ENCODE assay signal across 34 mouse cellular contexts in genomic region chr11:77909776-77910175, GRCm38 (mm10). TPM values are rescaled to one million over a fixed set of nuclear protein-coding genes. Genes with fewer than 3 reads are reported as not detected.
DNase-seq lines count a peak whose midpoint lies in the region; ATAC-seq and TF ChIP-seq lines count a peak whose summit lies in the region.
"Had no signal": no experiment of that assay in that cellular context is flagged by ENCODE, and none has a peak within 500 bp of the region (broad histone marks: within the 10 kb centered on the region; RNA-seq: fewer than 3 reads in every experiment).

No protein-coding gene starts in this region.

- H3K9ac ChIP-seq in hindbrain, postnatal 0 days (replicated peaks; ENCODE audit: low read length): no peak overlapping the region
- no peak overlapping the region for H3K9ac ChIP-seq in forebrain, embryonic 12.5 days
- 0 out of 2 replicates have a peak overlapping the region, but pooled peaks have one; percentile 14 for H3K9ac ChIP-seq in forebrain, postnatal 0 days
- H3K9ac ChIP-seq in midbrain, embryonic 16.5 days (ENCODE audit: low read depth, low read length): no peak overlapping the region
- H3K9ac ChIP-seq: heart, embryonic 12.5 days; intestine, embryonic 15.5 days; limb, embryonic 12.5 days; liver, embryonic 15.5 days; lung, embryonic 14.5 days had no signal

- H3K27ac ChIP-seq in hindbrain, embryonic 10.5 days: 0 out of 2 replicates have a peak overlapping the region, but pooled peaks have one; percentile 31
- no peak overlapping the region for H3K27ac ChIP-seq in hindbrain, postnatal 0 days
- H3K27ac ChIP-seq in forebrain, embryonic 12.5 days: 0 out of 2 replicates have a peak overlapping the region, but pooled peaks have one; percentile 31
- peak overlapping the region; percentile 62; the same call in 1 of the 2 replicates for H3K27ac ChIP-seq in forebrain, postnatal 0 days (ENCODE audit: low read depth, low read length)
- peak overlapping the region; percentile 22; the same call in 1 of the 2 replicates for H3K27ac ChIP-seq in midbrain, embryonic 16.5 days (ENCODE audit: low read length)
- H3K27ac ChIP-seq: gastrocnemius, adult 2 months; heart, adult 2 months; intestine, embryonic 15.5 days; kidney, postnatal 0 days; limb, embryonic 12.5 days; liver, embryonic 15.5 days; stomach, postnatal 0 days had no signal

- no peaks in the 10 kb centered on the region for H3K9me3 ChIP-seq in hindbrain, embryonic 10.5 days
- H3K9me3 ChIP-seq in hindbrain, postnatal 0 days (ENCODE audit: low read length): no peaks in the 10 kb centered on the region
- H3K9me3 ChIP-seq in forebrain, embryonic 12.5 days: no peaks in the 10 kb centered on the region
- no peaks in the 10 kb centered on the region for H3K9me3 ChIP-seq in forebrain, postnatal 0 days (ENCODE audit: low read length)
- no peaks in the 10 kb centered on the region for H3K9me3 ChIP-seq in midbrain, embryonic 16.5 days (replicated peaks; ENCODE audit: control insufficient read depth, low read length, poor library complexity, severe bottlenecking)
- H3K9me3 ChIP-seq: G1E; heart, embryonic 12.5 days; intestine, embryonic 15.5 days; limb, embryonic 12.5 days; liver, embryonic 15.5 days had no signal

- 34% methylated on average over 6 of the region's 6 CpGs for WGBS in hindbrain, embryonic 10.5 days
- WGBS in hindbrain, postnatal 0 days: 31% methylated on average over 6 of the region's 6 CpGs
- WGBS in forebrain, embryonic 12.5 days: 37% methylated on average over 6 of the region's 6 CpGs
- WGBS in forebrain, postnatal 0 days: 19% methylated on average over 6 of the region's 6 CpGs
- WGBS in midbrain, embryonic 16.5 days: 17% methylated on average over 6 of the region's 6 CpGs

- TF ChIP-seq CTCF in hindbrain, postnatal 0 days (IDR thresholded peaks at IDR 0.05; ENCODE audit: low read depth): no peak
- no peak for TF ChIP-seq CTCF in forebrain, postnatal 0 days (IDR thresholded peaks at IDR 0.05; ENCODE audit: low read depth)

- no peaks in the 10 kb centered on the region for H3K36me3 ChIP-seq in hindbrain, embryonic 10.5 days
- no peaks in the 10 kb centered on the region for H3K36me3 ChIP-seq in hindbrain, postnatal 0 days (ENCODE audit: insufficient read depth, low read length)
- no peaks in the 10 kb centered on the region for H3K36me3 ChIP-seq in forebrain, embryonic 12.5 days (replicated peaks)
- H3K36me3 ChIP-seq in forebrain, postnatal 0 days (ENCODE audit: insufficient read depth): no peaks in the 10 kb centered on the region
- no peaks in the 10 kb centered on the region for H3K36me3 ChIP-seq in midbrain, embryonic 16.5 days (ENCODE audit: control insufficient read depth, insufficient read depth, low read length)
- H3K36me3 ChIP-seq: G1E; heart, embryonic 12.5 days; intestine, embryonic 15.5 days; limb, embryonic 12.5 days; liver, embryonic 15.5 days had no signal

- no peak overlapping the region for H3K4me3 ChIP-seq in hindbrain, embryonic 10.5 days
- no peak overlapping the region for H3K4me3 ChIP-seq in hindbrain, postnatal 0 days (ENCODE audit: low read length)
- H3K4me3 ChIP-seq in forebrain, embryonic 12.5 days (replicated peaks): no peak overlapping the region
- no peak overlapping the region for H3K4me3 ChIP-seq in forebrain, postnatal 0 days (ENCODE audit: low read depth, low read length)
- no peak overlapping the region for H3K4me3 ChIP-seq in midbrain, embryonic 16.5 days (ENCODE audit: low read depth, low read length)
- H3K4me3 ChIP-seq: erythroblast, embryonic 14.5 days; gastrocnemius, adult 2 months; heart, adult 2 months; heart, embryonic 12.5 days; intestine, embryonic 15.5 days; limb, embryonic 12.5 days; liver, embryonic 15.5 days had no signal

- H3K27me3 ChIP-seq in hindbrain, embryonic 10.5 days (ENCODE audit: insufficient read depth, poor library complexity, severe bottlenecking): peaks cover 82% of the 10 kb centered on the region
- H3K27me3 ChIP-seq in hindbrain, postnatal 0 days (ENCODE audit: insufficient read depth, low read length): peaks cover 7% of the 10 kb centered on the region; the same call in 1 of the 2 replicates
- peaks cover 35% of the 10 kb centered on the region for H3K27me3 ChIP-seq in forebrain, embryonic 12.5 days
- no peaks in the 10 kb centered on the region for H3K27me3 ChIP-seq in forebrain, postnatal 0 days (ENCODE audit: insufficient read depth, low read length)
- H3K27me3 ChIP-seq in midbrain, embryonic 16.5 days (ENCODE audit: control insufficient read depth, insufficient read depth, low read depth, low read length): no peaks in the 10 kb centered on the region

- intact Hi-C loops in left cerebral cortex, postnatal 14 days (cut with DNase I): no loop called here

- H3K4me1 ChIP-seq in hindbrain, embryonic 10.5 days (replicated peaks): peaks cover 57% of the 10 kb centered on the region
- H3K4me1 ChIP-seq in hindbrain, postnatal 0 days (ENCODE audit: insufficient read depth, low read length): no peaks in the 10 kb centered on the region; the same call in 1 of the 2 replicates
- H3K4me1 ChIP-seq in forebrain, embryonic 12.5 days: peaks cover 39% of the 10 kb centered on the region
- peaks cover 21% of the 10 kb centered on the region for H3K4me1 ChIP-seq in forebrain, postnatal 0 days (ENCODE audit: insufficient read depth)
- H3K4me1 ChIP-seq in midbrain, embryonic 16.5 days (ENCODE audit: control insufficient read depth, insufficient read depth, low read length): peaks cover 37% of the 10 kb centered on the region
- H3K4me1 ChIP-seq: liver, embryonic 15.5 days had no signal

- H3K4me2 ChIP-seq in hindbrain, postnatal 0 days (ENCODE audit: low read depth, low read length): no peak overlapping the region
- no peak overlapping the region for H3K4me2 ChIP-seq in forebrain, embryonic 12.5 days
- no peak overlapping the region for H3K4me2 ChIP-seq in forebrain, postnatal 0 days (ENCODE audit: low read depth)
- no peak overlapping the region for H3K4me2 ChIP-seq in midbrain, embryonic 16.5 days (ENCODE audit: low read length)
- H3K4me2 ChIP-seq: heart, embryonic 12.5 days; intestine, embryonic 15.5 days; limb, embryonic 12.5 days; liver, embryonic 15.5 days; lung, embryonic 14.5 days had no signal

- no peak for ATAC-seq in hindbrain, postnatal 0 days
- ATAC-seq in forebrain, embryonic 12.5 days (ENCODE audit: low FRiP score): no peak
- ATAC-seq in forebrain, postnatal 0 days: 0 out of 2 replicates have a peak, but pooled peaks have one; percentile 4
- 0 out of 2 replicates have a peak, but pooled peaks have one; percentile 6 for ATAC-seq in midbrain, embryonic 16.5 days
- ATAC-seq: hindbrain, embryonic 16.5 days; intestine, embryonic 15.5 days had no signal

- DNase-seq in hindbrain, embryonic 10.5 days (ENCODE audit: low spot score): no peak
- no peak for DNase-seq in hindbrain, postnatal 0 days (ENCODE audit: low spot score)
- DNase-seq in forebrain, postnatal 0 days: no peak
- no peak for DNase-seq in gastrocnemius, adult 18-20 months (ENCODE audit: low spot score)
- no peak for DNase-seq in left cerebral cortex, postnatal 14 days (ENCODE audit: low spot score in 2 of 2)
- DNase-seq in right cerebral cortex, postnatal 10 days (ENCODE audit: low spot score in 2 of 2): no peak
- DNase-seq: adrenal gland, adult 8-10 months; cerebellum, adult 11 months; cerebellum, adult 9-11 months; gastrocnemius, adult 2 months; gastrocnemius, postnatal 36 days; heart, adult 2 months; heart, postnatal 4 days; kidney, adult 2 months; lung, embryonic 14.5 days; lung, postnatal 14 days; right cerebral cortex, postnatal 4 days; thymus, adult 2 months; thymus, postnatal 36 days had no signal

RNA-seq across cellular contexts. Expression of gene Pipox, which starts 15.9 kb away (rescaled TPM):
- 7.3 and 13.1 TPM in 2 replicates for polyA plus RNA-seq in hindbrain, embryonic 10.5 days (2016; fragmentation: Nextera tagmentation; extraction: Ambion mirVana)
- total RNA-seq in hindbrain, postnatal 0 days (2014; rRNA removed): 2.8 and 6.8 TPM in 2 replicates
- polyA plus RNA-seq in hindbrain, postnatal 0 days (2015; fragmentation: Nextera tagmentation; extraction: Ambion mirVana): 4.4 and 4.6 TPM in 2 replicates
- 14.5 and 16.5 TPM in 2 replicates for polyA plus RNA-seq in forebrain, embryonic 12.5 days (2016; fragmentation: Nextera tagmentation; extraction: Ambion mirVana)
- 3.8 and 6.8 TPM in 2 replicates for total RNA-seq in forebrain, postnatal 0 days (2014; rRNA removed)
- polyA plus RNA-seq in forebrain, postnatal 0 days (2015; fragmentation: Nextera tagmentation; extraction: Ambion mirVana): 3.7 and 4.2 TPM in 2 replicates
- 6.0 and 7.5 TPM in 2 replicates for polyA plus RNA-seq in midbrain, embryonic 16.5 days (2015; fragmentation: Nextera tagmentation; extraction: Ambion mirVana)
- not detected for total RNA-seq in gastrocnemius, adult 18-20 months (2021)
- under 1 TPM; 0.18 to 0.70 TPM for total RNA-seq in left cerebral cortex, postnatal 14 days (2021)
- total RNA-seq: common myeloid progenitor, adult 5-6 weeks; G1E; gastrocnemius, adult 2 months; gastrocnemius, postnatal 36 days had no signal
- polyA plus RNA-seq: erythroblast, embryonic 14.5 days; G1E had no signal

RNA-seq across cellular contexts. Expression of gene Sez6, which starts 20.8 kb away (rescaled TPM):
- polyA plus RNA-seq in hindbrain, embryonic 10.5 days (2016; fragmentation: Nextera tagmentation; extraction: Ambion mirVana): 8.8 and 19.3 TPM in 2 replicates
- 175 and 177 TPM in 2 replicates for total RNA-seq in hindbrain, postnatal 0 days (2014; rRNA removed)
- 113 and 127 TPM in 2 replicates for polyA plus RNA-seq in hindbrain, postnatal 0 days (2015; fragmentation: Nextera tagmentation; extraction: Ambion mirVana)
- polyA plus RNA-seq in forebrain, embryonic 12.5 days (2016; fragmentation: Nextera tagmentation; extraction: Ambion mirVana): 54.0 and 62.2 TPM in 2 replicates
- total RNA-seq in forebrain, postnatal 0 days (2014; rRNA removed): 150 and 194 TPM in 2 replicates
- polyA plus RNA-seq in forebrain, postnatal 0 days (2015; fragmentation: Nextera tagmentation; extraction: Ambion mirVana): 183 and 214 TPM in 2 replicates
- 140 and 146 TPM in 2 replicates for polyA plus RNA-seq in midbrain, embryonic 16.5 days (2015; fragmentation: Nextera tagmentation; extraction: Ambion mirVana)
- under 1 TPM; 0.12 to 0.16 TPM for total RNA-seq in gastrocnemius, adult 18-20 months (2021)
- total RNA-seq in left cerebral cortex, postnatal 14 days (2021): 100 to 1,000 TPM; 153 to 196 TPM
- total RNA-seq: common myeloid progenitor, adult 5-6 weeks; liver, adult 2 months had no signal
- polyA plus RNA-seq: erythroblast, embryonic 14.5 days; heart, postnatal 0 days; limb, embryonic 12.5 days; liver, adult 2 months; spleen, adult 2 months had no signal

Comparison
In these comparisons a context has a peak if more than half of its experiments do, and no peak if none do; other contexts are left out.
1. ATAC-seq: peak in forebrain, postnatal 0 days (single experiment) and midbrain, embryonic 16.5 days (single experiment); none in hindbrain, postnatal 0 days (single experiment) and forebrain, embryonic 12.5 days (single experiment).